Mouse (Mus musculus) layer of hippocampus, adult 11-12 months (tissue): ENCODE measurements around the gene Fam92b.

ENCODE experiments used
- DNase-seq: peaks from one replicate; pipeline ENCODE4 v3.0.0; 2022; ENCODE audit warnings: low spot score

The Fam92b gene

GRCm38 (mm10) chr8:120152636-120153035 is 24.6 kb downstream of the Fam92b start:
- DNase-seq, result no peak

DNA sequence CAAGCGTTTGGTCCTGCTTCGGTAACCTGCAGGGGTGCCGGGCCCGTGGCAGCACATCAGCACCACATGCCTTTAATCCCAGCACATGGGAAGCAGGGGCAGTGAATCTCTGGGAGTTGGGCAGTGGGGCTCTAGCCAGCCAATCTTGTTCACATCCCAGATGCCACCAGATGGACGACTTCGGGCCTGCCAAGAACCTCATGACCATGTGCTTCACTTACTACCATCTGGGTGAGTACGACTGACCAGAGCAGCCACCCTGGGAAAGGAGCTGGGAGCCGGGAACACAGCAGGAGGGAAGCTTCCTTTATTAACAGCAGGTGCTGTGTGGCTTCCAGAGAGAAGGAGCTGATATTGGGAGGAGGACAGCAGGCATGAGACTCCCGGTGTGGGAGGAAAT is 26.1 kb downstream of the Fam92b start:
- DNase-seq, result no peak

- DNase-seq, result no peak
Observed at GRCm38 (mm10) chr8:120150028-120150427, 27.2 kb downstream of the Fam92b start.

DNA sequence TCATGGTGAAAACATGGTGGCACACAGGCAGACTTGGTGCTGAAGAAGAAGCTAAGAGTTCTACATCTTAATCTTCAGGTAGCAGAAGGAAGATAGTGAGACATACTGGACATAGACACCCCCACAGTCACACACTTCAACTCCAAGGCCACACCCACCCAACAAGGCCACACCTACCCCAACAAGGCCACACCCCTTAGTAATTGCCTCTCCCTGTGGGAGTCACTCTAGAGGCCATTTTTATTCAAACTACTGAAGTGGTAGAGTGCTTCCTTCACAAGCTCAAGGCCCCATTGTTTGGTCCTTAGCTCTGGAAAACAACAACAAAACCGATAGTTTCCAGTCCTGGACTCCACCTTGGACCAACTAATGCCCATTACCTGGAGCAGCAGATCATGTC is 31.2 kb downstream of the Fam92b start:
- no peak for DNase-seq

DNA sequence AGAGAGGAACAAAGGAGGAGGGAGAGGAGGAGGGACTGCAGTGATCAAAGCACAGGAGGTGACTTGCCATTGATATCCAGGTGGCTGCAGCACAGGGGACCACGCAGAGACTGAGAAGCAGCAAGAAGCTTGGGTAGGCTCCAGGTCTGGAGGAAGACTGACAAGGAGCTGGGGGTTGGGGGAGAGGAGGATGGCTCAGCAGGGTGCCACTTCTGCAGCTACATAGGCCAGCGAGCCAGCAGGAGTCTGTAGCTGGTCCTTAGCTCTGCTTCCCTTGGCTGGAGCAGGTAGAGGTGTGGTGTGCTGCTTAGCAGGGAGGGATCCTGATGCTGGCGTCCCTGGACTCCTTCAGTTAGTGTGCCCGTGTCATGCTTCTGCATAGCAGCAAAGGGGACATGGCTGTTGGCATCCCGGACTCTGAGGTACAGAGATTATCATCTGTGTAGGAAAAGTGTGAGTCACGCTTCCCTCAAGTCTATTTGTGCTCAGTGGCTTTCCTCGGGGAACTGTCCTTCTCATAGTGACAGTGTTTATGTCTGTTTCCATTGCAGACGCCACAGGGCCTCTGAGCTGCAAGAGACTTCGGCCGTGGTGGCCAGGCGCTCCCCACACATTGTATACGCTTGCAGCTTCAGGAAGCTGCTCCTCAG is 32.5 kb downstream of the Fam92b start:
- DNase-seq, result no peak

GRCm38 (mm10) chr8:120143911-120144651 is 33.2 kb downstream of the Fam92b start:
- peak; percentile 49 for DNase-seq

DNA sequence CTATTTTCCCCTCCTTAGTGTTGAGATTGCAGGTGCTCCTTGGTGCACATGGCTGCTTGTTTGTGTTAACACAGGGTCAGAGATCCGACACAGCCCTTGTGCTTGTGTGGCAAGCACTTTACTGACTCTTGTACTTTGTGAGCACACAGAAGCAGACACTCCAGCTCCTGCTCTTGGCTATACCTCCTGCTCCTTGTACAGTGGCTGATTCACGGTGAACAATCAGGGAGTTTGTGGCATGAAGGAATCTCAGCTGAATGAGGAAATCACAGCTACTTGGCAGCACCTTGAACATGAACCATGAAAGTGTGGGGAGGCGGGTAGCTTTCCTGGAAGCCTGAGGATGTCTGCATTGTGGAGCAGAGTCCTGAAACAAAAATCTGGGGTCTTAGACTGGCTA is 36.5 kb downstream of the Fam92b start:
- DNase-seq, result no peak

DNA sequence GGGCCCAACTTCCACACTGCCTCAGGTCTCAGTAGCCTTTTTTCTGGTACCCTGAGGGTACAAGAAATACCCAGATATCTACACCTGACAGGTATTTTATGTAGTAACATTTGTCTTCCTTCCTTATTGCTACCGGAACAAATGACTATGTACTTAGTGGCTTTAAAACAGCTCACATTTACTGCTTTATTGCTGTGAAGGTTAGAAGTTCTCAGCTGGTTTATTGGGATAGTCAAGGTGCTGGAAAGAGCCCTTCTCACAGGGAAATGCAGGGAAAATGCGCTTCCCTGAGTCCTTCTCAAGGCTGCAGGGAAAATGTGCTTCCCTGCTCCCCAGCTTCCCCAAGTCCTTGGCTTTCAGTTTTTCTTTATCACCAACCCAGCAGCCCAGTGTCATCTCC is 38.3 kb downstream of the Fam92b start:
- DNase-seq, result no peak

- peak; percentile 69 for DNase-seq
Observed at GRCm38 (mm10) chr8:120136618-120137017, 40.6 kb downstream of the Fam92b start.

DNA sequence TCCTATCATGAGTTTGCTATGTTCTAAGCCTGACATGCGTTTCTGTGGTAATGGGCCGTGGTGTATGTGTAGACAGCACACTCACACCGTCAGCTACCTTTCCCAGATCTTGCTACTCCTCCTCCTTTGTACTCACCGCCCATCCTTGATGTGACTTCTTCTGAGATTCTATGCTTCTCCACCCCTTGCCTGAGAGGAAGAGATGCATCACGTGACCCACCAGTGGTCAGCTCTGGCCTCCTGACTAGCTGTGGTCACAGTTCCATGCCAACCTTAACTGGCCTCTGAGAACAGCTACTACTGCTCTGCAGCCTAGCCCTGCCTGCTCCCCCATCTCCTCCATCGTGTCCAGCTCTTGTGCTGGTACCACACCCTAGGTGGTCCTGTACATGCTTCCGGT is 41.6 kb downstream of the Fam92b start:
- no peak for DNase-seq

DNA sequence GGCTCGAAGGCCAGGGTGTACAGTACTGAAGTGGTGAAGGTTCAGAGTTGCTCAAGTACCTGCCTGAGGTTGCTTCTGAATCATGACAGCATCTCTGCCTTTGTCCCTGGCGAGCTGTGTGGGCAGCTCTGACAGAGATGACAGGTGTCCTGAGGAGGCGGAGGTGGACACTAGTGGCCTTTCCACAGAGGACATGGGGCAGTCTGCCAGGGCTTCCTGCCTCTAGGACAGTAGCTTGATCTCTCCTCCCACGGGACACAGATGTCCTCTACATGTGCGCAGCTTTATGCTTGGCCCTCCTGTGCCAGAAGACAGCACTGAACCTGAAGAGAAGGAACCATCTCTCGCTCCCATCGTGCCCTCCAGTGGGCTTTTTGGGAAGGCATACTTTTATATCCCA is 44.1 kb downstream of the Fam92b start:
- no peak for DNase-seq

GRCm38 (mm10) chr8:120131158-120131557 is 46.1 kb downstream of the Fam92b start:
- DNase-seq, result no peak

DNA sequence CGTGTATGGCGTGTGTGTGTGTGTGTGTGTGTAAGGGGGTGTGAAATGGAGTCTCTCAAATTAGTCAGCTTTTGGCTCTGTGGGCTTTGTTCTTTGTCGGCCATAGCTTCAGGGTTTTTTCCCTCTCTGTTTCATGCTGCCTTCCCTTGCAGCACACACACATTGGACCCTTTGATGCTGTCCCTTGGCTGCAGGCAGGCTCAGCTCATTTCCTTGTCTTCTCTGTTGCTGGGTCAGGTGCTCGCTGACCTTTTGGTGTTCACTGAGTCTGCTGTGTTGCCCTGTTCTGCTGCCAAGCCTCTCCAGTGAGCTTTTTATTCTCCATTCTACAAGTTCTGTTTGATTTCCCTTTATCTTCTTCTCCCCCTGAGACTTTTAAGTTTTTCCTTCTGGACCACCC is 47.7 kb downstream of the Fam92b start:
- DNase-seq, result no peak

GRCm38 (mm10) chr8:120126357-120127161 is 50.7 kb downstream of the Fam92b start:
- DNase-seq, result no peak

- DNase-seq, result no peak
Observed at GRCm38 (mm10) chr8:120124836-120125389, 52.4 kb downstream of the Fam92b start.

DNA sequence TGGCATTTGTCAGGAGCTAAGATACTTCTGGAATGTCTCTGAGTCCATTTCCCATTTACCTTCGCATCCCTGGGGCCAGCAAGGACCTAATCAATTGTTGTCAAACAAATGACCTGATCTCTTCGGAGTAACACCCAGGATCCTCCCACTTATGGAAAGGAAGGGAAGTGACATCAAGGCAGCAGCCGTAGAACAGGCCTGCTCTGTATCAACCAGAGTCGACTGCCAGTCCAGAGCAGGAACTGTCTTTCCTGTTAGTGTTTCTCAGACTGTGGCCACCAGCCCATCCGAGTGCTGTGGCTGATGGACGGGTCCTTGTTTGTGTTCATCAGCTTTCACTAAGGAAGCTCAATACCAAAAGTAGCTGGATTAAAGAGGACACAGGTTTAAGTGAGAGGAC is 53.0 kb downstream of the Fam92b start:
- no peak for DNase-seq

DNA sequence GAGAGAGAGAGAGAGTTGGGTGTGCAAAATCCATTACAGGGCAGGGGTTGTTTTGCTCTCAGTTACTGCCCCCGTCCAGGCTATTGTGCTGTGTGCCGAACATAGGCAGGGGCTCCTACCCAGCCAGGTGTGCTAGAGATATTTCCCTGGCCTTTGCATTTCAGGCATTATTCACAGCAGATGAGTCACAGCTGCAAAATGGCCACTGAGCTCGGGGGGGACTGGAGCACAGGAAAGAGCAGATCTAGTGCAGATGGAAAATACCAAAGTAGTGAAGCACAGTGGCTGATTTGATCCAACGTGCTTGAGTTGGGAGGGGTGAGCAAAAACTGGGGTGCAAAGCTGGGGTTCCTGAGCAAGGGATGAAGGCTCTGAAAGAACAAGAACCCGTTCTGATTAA is 56.3 kb downstream of the Fam92b start:
- no peak for DNase-seq

- no peak for DNase-seq
Observed at GRCm38 (mm10) chr8:120119931-120120330, 57.3 kb downstream of the Fam92b start.

DNA sequence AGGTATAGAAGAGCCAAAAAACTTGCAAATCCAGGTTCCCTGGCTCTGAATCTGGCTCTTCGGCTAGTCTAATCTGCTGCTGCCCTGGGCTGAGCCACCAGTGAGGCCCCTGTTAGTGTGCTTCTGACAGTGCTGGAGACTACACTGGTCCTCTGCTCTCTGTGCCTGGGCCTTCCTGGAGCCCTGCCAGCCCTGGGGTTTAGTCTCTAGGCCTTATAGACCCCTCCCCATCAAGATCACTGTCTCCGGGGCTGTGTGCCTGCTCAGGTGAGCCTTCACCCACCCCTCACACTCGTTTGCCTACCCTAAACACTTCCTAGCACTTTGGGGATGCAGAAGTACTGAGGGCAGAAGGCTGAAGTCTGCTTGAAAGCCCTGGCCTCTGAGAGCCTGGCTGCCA is 57.8 kb downstream of the Fam92b start:
- DNase-seq, result no peak

- no peak for DNase-seq
Observed at GRCm38 (mm10) chr8:120118847-120119246, 58.4 kb downstream of the Fam92b start.

- DNase-seq, result no peak
Observed at GRCm38 (mm10) chr8:120118162-120118561, 59.1 kb downstream of the Fam92b start.

GRCm38 (mm10) chr8:120116600-120116999 is 60.7 kb downstream of the Fam92b start:
- DNase-seq, result no peak
